Mouse (Mus musculus): ENCODE measurements around the gene Myo5a. TPM values are rescaled to one million over a fixed set of nuclear protein-coding genes. Genes with fewer than 3 reads are reported as not detected.

The Myo5a gene
- total RNA-seq, 1 experiment from 2014 or later, result 104 TPM

GRCm38 (mm10) chr9:75264008-75264718 lies 193.3 kb downstream of the Myo5a start:
- ATAC-seq (replicated peaks; ENCODE audit: insufficient number of reproducible peaks, low FRiP score, low TSS enrichment, poor library complexity, severe bottlenecking), result no peak

GRCm38 (mm10) chr9:75267147-75267546 lies 196.3 kb downstream of the Myo5a start:
- ATAC-seq (replicated peaks; ENCODE audit: insufficient number of reproducible peaks, low FRiP score, low TSS enrichment, poor library complexity, severe bottlenecking), result no peak

GRCm38 (mm10) chr9:75270382-75270781 lies 199.6 kb downstream of the Myo5a start:
- ATAC-seq (replicated peaks; ENCODE audit: insufficient number of reproducible peaks, low FRiP score, low TSS enrichment, poor library complexity, severe bottlenecking), result no peak

- no peak for ATAC-seq (replicated peaks; ENCODE audit: insufficient number of reproducible peaks, low FRiP score, low TSS enrichment, poor library complexity, severe bottlenecking)
Measured at GRCm38 (mm10) chr9:75271539-75271938, 200.7 kb downstream of the Myo5a start.

Other genes with a start within 250 kb of the Myo5a start
- gene Onecut1, start 209.1 kb upstream of the Myo5a start, total RNA-seq (2017), result not detected in 3 replicates
- 35.8 to 79.7 TPM (median 43.8 TPM) in 3 replicates for gene Fam214a, start 118.1 kb upstream of the Myo5a start, total RNA-seq (2017)
- gene Arpp19, start 33.4 kb upstream of the Myo5a start, total RNA-seq (2017), result 173 to 274 TPM (median 187 TPM) in 3 replicates
- 0.29 TPM in 1 of 3 replicates, not detected in the others for gene Myo5c, start 161.0 kb downstream of the Myo5a start, total RNA-seq (2017)
- gene Gnb5, start 235.3 kb downstream of the Myo5a start, total RNA-seq (2017), result 2.0 to 5.4 TPM (median 4.1 TPM) in 3 replicates

Data from monocyte, adult 5-6 weeks (primary cell).